8 mouse cellular contexts compared by ENCODE assay signal in the genomic region with DNA sequence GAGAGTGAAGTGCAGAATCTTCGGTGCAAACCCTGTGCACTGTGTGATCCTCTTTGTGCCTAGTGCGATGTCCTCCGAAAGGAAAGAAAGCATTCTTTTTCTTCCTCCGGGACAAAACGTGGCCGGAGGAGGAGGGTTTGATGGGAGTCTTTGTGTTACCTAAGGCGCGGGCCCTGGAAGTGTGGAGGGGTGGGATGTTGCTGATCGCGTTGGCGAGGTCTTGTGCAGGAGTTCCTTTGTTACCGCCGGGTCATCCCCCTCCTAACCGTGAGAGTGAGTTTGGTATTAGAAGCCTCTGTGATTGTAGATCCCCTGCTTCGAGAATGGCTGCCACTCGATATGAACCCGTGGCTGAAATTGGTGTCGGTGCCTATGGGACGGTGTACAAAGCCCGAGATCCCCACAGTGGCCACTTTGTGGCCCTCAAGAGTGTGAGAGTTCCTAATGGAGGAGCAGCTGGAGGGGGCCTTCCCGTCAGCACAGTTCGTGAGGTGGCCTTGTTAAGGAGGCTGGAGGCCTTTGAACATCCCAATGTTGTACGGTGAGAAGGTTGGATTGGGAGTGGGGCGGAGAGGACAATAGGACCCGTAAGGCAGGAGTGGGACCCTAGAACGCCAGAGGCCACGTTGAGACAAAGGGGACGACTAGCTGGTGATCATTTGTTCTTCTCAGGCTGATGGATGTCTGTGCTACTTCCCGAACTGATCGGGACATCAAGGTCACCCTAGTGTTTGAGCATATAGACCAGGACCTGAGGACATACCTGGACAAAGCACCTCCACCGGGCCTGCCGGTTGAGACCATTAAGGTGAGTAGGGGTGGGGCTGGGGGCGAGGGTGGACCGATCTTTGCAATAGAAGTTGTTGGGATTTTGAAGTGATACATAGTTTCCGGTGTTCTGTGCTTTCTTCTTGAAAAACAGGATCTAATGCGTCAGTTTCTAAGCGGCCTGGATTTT. TPM values are rescaled to one million over a fixed set of nuclear protein-coding genes. Genes with fewer than 3 reads are reported as not detected.
A peak's percentile ranks its signal among the peaks of the same experiment; 100 is the strongest.
DNase-seq lines count a peak whose midpoint lies in the region; ATAC-seq and TF ChIP-seq lines count a peak whose summit lies in the region.

No protein-coding gene starts in this region.

- no peak; the same call in 1 of the 2 replicates for ATAC-seq in cerebellum, adult (ENCODE audit: insufficient number of reproducible peaks, low FRiP score, low TSS enrichment)
- no peak; the same call in 1 of the 2 replicates for ATAC-seq in hindbrain, embryonic 12.5 days (ENCODE audit: low FRiP score)
- ATAC-seq in midbrain, embryonic 14.5 days (ENCODE audit: low FRiP score, low TSS enrichment) = peak; percentile 5; the same call in 1 of the 2 replicates

- TF ChIP-seq POLR2A in testis, adult 2 months (IDR thresholded peaks at IDR 0.05; ENCODE audit: control insufficient read depth, low read depth, low read length) = 0 out of 2 replicates have a peak, but pooled peaks have one; percentile 30

- H3K9ac ChIP-seq in hindbrain, embryonic 12.5 days = peak overlapping the region; percentile 95
- H3K9ac ChIP-seq in midbrain, embryonic 14.5 days (replicated peaks; ENCODE audit: low read length) = peak overlapping the region; percentile 95

- peak; percentile 61 for DNase-seq in cerebellum, adult 9-11 months
- no peak for DNase-seq in testis, postnatal 10 days (ENCODE audit: low spot score)
- DNase-seq in midbrain, embryonic 14.5 days = peak; percentile 60
- DNase-seq in adrenal gland, postnatal 25 days = no peak
- DNase-seq in Muller cell, postnatal 12 days (ENCODE audit: inconsistent ontology term) = no peak

- peak overlapping the region; percentile 95 for H3K4me3 ChIP-seq in testis, adult 2 months (ENCODE audit: control insufficient read depth, low read depth, low read length)
- peak overlapping the region; percentile 85 for H3K4me3 ChIP-seq in hindbrain, embryonic 12.5 days
- H3K4me3 ChIP-seq in midbrain, embryonic 14.5 days (replicated peaks; ENCODE audit: low read depth, low read length) = peak overlapping the region; percentile 78

- TF ChIP-seq CTCF in testis, adult 2 months (IDR thresholded peaks at IDR 0.05; ENCODE audit: control insufficient read depth, insufficient read depth, insufficient replicate concordance, low read depth, low read length) = no peak

- no peaks in the 10 kb centered on the region for H3K9me3 ChIP-seq in hindbrain, embryonic 12.5 days (replicated peaks)
- no peaks in the 10 kb centered on the region for H3K9me3 ChIP-seq in midbrain, embryonic 14.5 days (ENCODE audit: control insufficient read depth, low read length)

- H3K27ac ChIP-seq in testis, adult 2 months (ENCODE audit: control insufficient read depth, insufficient read depth, low read depth, low read length) = peak overlapping the region; percentile 81
- peak overlapping the region; percentile 87 for H3K27ac ChIP-seq in hindbrain, embryonic 12.5 days
- H3K27ac ChIP-seq in midbrain, embryonic 14.5 days (replicated peaks; ENCODE audit: low read depth, low read length) = peak overlapping the region; percentile 93

- H3K36me3 ChIP-seq in testis, adult 2 months (ENCODE audit: control insufficient read depth, insufficient read depth, low read length) = no peaks in the 10 kb centered on the region; the same call in 1 of the 2 replicates
- peaks cover 37% of the 10 kb centered on the region for H3K36me3 ChIP-seq in hindbrain, embryonic 12.5 days
- peaks cover 38% of the 10 kb centered on the region for H3K36me3 ChIP-seq in midbrain, embryonic 14.5 days (ENCODE audit: control insufficient read depth, insufficient read depth, low read length)

- no peaks in the 10 kb centered on the region for H3K27me3 ChIP-seq in testis, adult 2 months (ENCODE audit: control insufficient read depth, insufficient read depth, low read length)
- H3K27me3 ChIP-seq in hindbrain, embryonic 12.5 days = 0 out of 2 replicates have a peak, but pooled peaks cover under 1% of the 10 kb centered on the region
- H3K27me3 ChIP-seq in midbrain, embryonic 14.5 days (ENCODE audit: control insufficient read depth, insufficient read depth, low read length) = no peaks in the 10 kb centered on the region

- H3K4me1 ChIP-seq in testis, adult 2 months (ENCODE audit: control insufficient read depth, insufficient read depth, low read length) = peaks cover 21% of the 10 kb centered on the region
- peaks cover 52% of the 10 kb centered on the region for H3K4me1 ChIP-seq in hindbrain, embryonic 12.5 days
- H3K4me1 ChIP-seq in midbrain, embryonic 14.5 days (ENCODE audit: control insufficient read depth, insufficient read depth, low read length) = peaks cover 27% of the 10 kb centered on the region; the same call in 1 of the 2 replicates

- 15% methylated on average over 37 of the region's 37 CpGs for WGBS in hindbrain, embryonic 12.5 days
- 13% methylated on average over 37 of the region's 37 CpGs for WGBS in midbrain, embryonic 14.5 days

- peak overlapping the region; percentile 86 for H3K4me2 ChIP-seq in hindbrain, embryonic 12.5 days (replicated peaks)
- H3K4me2 ChIP-seq in midbrain, embryonic 14.5 days (ENCODE audit: low read length) = peak overlapping the region; percentile 82

RNA-seq across cellular contexts. Expression of gene Cdk4, which starts 0.9 kb away (rescaled TPM):
- 68.4 and 70.9 TPM in 2 replicates for polyA plus RNA-seq in testis, adult 2 months (2012; rRNA removed)
- 1,725 and 1,814 TPM in 2 replicates for polyA plus RNA-seq in hindbrain, embryonic 12.5 days (2016; fragmentation: Nextera tagmentation; extraction: Ambion mirVana)
- polyA plus RNA-seq in midbrain, embryonic 14.5 days (2014; fragmentation: Nextera tagmentation; extraction: Ambion mirVana) = 1,072 and 1,231 TPM in 2 replicates
- 218 and 247 TPM in 2 replicates for total RNA-seq in adrenal gland, postnatal 25 days (2021)

RNA-seq across cellular contexts. Expression of gene March9, which starts 4.2 kb away (rescaled TPM):
- polyA plus RNA-seq in testis, adult 2 months (2012; rRNA removed) = 2.1 TPM in 2 replicates
- 5.4 and 6.1 TPM in 2 replicates for polyA plus RNA-seq in hindbrain, embryonic 12.5 days (2016; fragmentation: Nextera tagmentation; extraction: Ambion mirVana)
- 11.8 and 17.4 TPM in 2 replicates for polyA plus RNA-seq in midbrain, embryonic 14.5 days (2014; fragmentation: Nextera tagmentation; extraction: Ambion mirVana)
- 8.6 and 10.9 TPM in 2 replicates for total RNA-seq in adrenal gland, postnatal 25 days (2021)

RNA-seq across cellular contexts. Expression of gene Tspan31, which starts 5.9 kb away (rescaled TPM):
- 12.7 and 16.3 TPM in 2 replicates for polyA plus RNA-seq in testis, adult 2 months (2012; rRNA removed)
- polyA plus RNA-seq in hindbrain, embryonic 12.5 days (2016; fragmentation: Nextera tagmentation; extraction: Ambion mirVana) = 141 and 148 TPM in 2 replicates
- 67.7 and 71.7 TPM in 2 replicates for polyA plus RNA-seq in midbrain, embryonic 14.5 days (2014; fragmentation: Nextera tagmentation; extraction: Ambion mirVana)
- total RNA-seq in adrenal gland, postnatal 25 days (2021) = 103 and 108 TPM in 2 replicates

RNA-seq across cellular contexts. Expression of gene Agap2, which starts 10.9 kb away (rescaled TPM):
- polyA plus RNA-seq in testis, adult 2 months (2012; rRNA removed) = 0.53 and 0.73 TPM in 2 replicates
- 1.7 and 2.0 TPM in 2 replicates for polyA plus RNA-seq in hindbrain, embryonic 12.5 days (2016; fragmentation: Nextera tagmentation; extraction: Ambion mirVana)
- polyA plus RNA-seq in midbrain, embryonic 14.5 days (2014; fragmentation: Nextera tagmentation; extraction: Ambion mirVana) = 8.1 and 13.1 TPM in 2 replicates
- 2.6 and 3.8 TPM in 2 replicates for total RNA-seq in adrenal gland, postnatal 25 days (2021)

RNA-seq across cellular contexts. Expression of gene Cyp27b1, which starts 16.1 kb away (rescaled TPM):
- 0.25 and 0.46 TPM in 2 replicates for polyA plus RNA-seq in testis, adult 2 months (2012; rRNA removed)
- 0.25 TPM in 1 of 2 replicates, not detected in the other for polyA plus RNA-seq in hindbrain, embryonic 12.5 days (2016; fragmentation: Nextera tagmentation; extraction: Ambion mirVana)
- polyA plus RNA-seq in midbrain, embryonic 14.5 days (2014; fragmentation: Nextera tagmentation; extraction: Ambion mirVana) = not detected in 2 replicates
- total RNA-seq in adrenal gland, postnatal 25 days (2021) = 0.33 TPM in 1 of 2 replicates, not detected in the other

Comparison
In these comparisons a context has a peak if more than half of its experiments do, and no peak if none do; other contexts are left out.
1. DNase-seq: peak in cerebellum, adult 9-11 months (single experiment) and midbrain, embryonic 14.5 days (single experiment); none in testis, postnatal 10 days (single experiment), adrenal gland, postnatal 25 days (single experiment) and Muller cell, postnatal 12 days (single experiment).
2. RNA of gene Cdk4, which starts 0.9 kb away (polyA plus RNA-seq): 1,725 to 1,814 TPM in hindbrain, embryonic 12.5 days and 1,072 to 1,231 TPM in midbrain, embryonic 14.5 days; 68.4 to 70.9 TPM in testis, adult 2 months; every median in the first group is over 10 times any median in the second.
3. Peak in every context shown above with its lines, with median percentiles within 50 percentile points of each other: H3K27ac ChIP-seq and H3K4me3 ChIP-seq.